Mouse (Mus musculus) G1E (cell line): ENCODE measurements at regions not wholly inside any gene's neighbourhood (a gene's known extent, or its start where the extent isn't known, plus 50 kb on each side); places are given as distances from the start of the nearest gene placed in this dataset.

ENCODE experiments used
- ATAC-seq: 2 replicates; pipeline ENCODE4 v1.8.0; 2016; ENCODE audit warnings: mild to moderate bottlenecking; ENCODE audit not compliant: insufficient number of reproducible peaks, poor library complexity, low FRiP score, severe bottlenecking; ENCODE audit errors: extremely low read depth
- DNase-seq: peaks from one replicate; pipeline ENCODE4 v3.0.0; 2012; ENCODE audit warnings: low spot score
- H3K27me3 ChIP-seq: 2 replicates; pipeline ENCODE4 v1.6.1; 2012; ENCODE audit warnings: mild to moderate bottlenecking, low read length, inconsistent platforms; ENCODE audit not compliant: insufficient read depth
- H3K36me3 ChIP-seq: replicated peaks from 2 replicates; pipeline ENCODE3; 2012; ENCODE audit warnings: mild to moderate bottlenecking, inconsistent platforms
- H3K4me1 ChIP-seq: 2 replicates; pipeline ENCODE4 v1.6.1; 2012; ENCODE audit warnings: low read depth, low read length, inconsistent platforms, mixed read lengths; ENCODE audit not compliant: insufficient read depth
- H3K4me3 ChIP-seq: 2 replicates; pipeline ENCODE4 v1.5.1; 2012; ENCODE audit warnings: low read depth, mild to moderate bottlenecking, inconsistent platforms, low read length, moderate library complexity, mixed read lengths
- H3K9me3 ChIP-seq: replicated peaks from 2 replicates; pipeline ENCODE4 v1.6.1; 2012; ENCODE audit warnings: inconsistent platforms
- CTCF ChIP-seq: IDR thresholded peaks from 2 replicates; pipeline ENCODE4 v1.5.1; 2012; ENCODE audit warnings: low read depth, low read length, inconsistent platforms, mixed read lengths
- GATA1 ChIP-seq: IDR thresholded peaks from 2 replicates; pipeline ENCODE4 v1.6.1; 2012; ENCODE audit warnings: borderline replicate concordance, low read length, inconsistent platforms, mixed read lengths
- GATA2 ChIP-seq: IDR thresholded peaks from 2 replicates; pipeline ENCODE4 v1.6.1; 2012; ENCODE audit warnings: low read depth, low read length, inconsistent platforms, borderline replicate concordance
- POLR2AphosphoS5 ChIP-seq: IDR thresholded peaks from 2 replicates; pipeline ENCODE4 v1.6.1; 2012; ENCODE audit warnings: low read depth, low read length, inconsistent platforms; ENCODE audit not compliant: insufficient replicate concordance
- TAL1 ChIP-seq: conservative IDR thresholded peaks from 2 replicates; pipeline ENCODE4 v1.6.1; 2012; ENCODE audit warnings: low read depth, low read length, inconsistent platforms, mixed read lengths

DNA sequence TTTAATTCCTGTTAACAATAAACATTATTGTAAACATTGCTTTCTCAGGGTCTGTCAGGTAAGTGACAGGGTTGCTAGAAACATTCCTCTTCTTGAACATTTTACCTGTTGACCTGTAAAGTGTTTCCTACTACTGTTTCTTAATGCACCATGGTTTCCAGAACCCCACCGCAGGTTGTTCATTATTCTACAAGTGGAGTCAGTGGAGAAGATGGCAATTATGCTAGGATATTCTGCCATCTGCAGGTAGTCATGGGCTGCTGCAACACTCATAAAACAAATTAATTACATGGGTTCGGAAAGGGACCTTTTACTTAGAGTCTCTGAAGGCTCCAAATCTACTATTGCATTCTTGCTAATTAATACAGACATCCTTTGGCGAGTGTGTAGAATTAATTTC, 239.1 kb upstream of the Pdzrn3 start:
- no peak overlapping the region for H3K4me3 ChIP-seq
- no peak for ATAC-seq
- H3K36me3 ChIP-seq: no peaks in the 10 kb centered on the region
- DNase-seq: no peak
- no peaks in the 10 kb centered on the region for H3K27me3 ChIP-seq
- H3K4me1 ChIP-seq: no peaks in the 10 kb centered on the region
- H3K9me3 ChIP-seq: peaks cover 9% of the 10 kb centered on the region
- TF ChIP-seq GATA2 (no peak), CTCF (no peak), TAL1 (no peak), POLR2AphosphoS5 (no peak), GATA1 (no peak)

DNA sequence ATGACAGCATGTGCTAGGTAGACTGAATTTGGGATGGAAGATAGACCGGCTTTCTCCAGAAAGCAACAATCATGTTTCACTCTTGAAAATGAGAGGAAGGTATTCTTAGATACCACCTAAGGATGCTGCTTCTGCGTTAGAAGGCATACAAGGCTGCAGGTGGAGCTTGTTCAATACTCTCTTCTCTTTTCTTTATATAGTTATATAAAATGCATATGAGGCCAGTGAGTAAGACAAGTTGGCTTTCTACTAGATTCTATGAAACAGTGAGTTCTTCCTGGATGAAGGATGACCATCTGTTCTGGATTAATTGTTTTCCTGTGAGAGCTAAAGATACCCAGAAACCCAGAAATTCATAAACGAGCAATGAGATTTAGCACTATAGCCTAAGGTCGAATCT, 231.3 kb upstream of the Pdzrn3 start:
- Histone ChIP-seq H3K4me3 (no peak overlapping the region), H3K36me3 (no peaks in the 10 kb centered on the region), H3K4me1 (no peaks in the 10 kb centered on the region), H3K27me3 (no peaks in the 10 kb centered on the region), H3K9me3 (peaks cover 14% of the 10 kb centered on the region)
- no peak for DNase-seq
- TF ChIP-seq GATA2: no peak
- TF ChIP-seq CTCF: no peak
- TF ChIP-seq POLR2AphosphoS5: no peak
- TF ChIP-seq GATA1: no peak
- no peak for TF ChIP-seq TAL1
- no peak for ATAC-seq

DNA sequence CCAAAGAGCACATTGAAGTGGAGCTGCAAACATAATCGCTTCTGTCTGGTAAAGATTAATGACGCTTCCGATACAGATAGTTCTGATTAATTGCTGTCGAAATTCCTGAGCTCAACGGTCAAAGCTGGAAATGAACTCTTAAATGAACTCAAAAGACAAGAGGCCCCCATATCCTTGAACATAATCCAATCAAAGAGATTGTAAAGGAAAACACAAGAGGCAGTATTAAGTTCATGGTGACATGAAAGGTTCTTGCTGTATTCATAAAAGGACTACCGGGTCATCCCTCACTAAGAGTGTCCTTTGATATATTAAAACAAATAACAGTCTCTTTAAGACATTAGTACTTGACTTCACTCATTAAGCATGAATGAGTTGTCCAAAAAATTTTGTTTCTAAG, 225.4 kb upstream of the Pdzrn3 start:
- ATAC-seq (no peak), DNase-seq (no peak)
- H3K9me3 ChIP-seq: peaks cover 20% of the 10 kb centered on the region
- H3K4me3 ChIP-seq: no peak overlapping the region
- H3K27me3 ChIP-seq: no peaks in the 10 kb centered on the region
- H3K4me1 ChIP-seq: no peaks in the 10 kb centered on the region
- no peak for TF ChIP-seq GATA2
- no peak for TF ChIP-seq CTCF
- TF ChIP-seq GATA1: no peak
- TF ChIP-seq POLR2AphosphoS5: no peak
- TF ChIP-seq TAL1: no peak
- no peaks in the 10 kb centered on the region for H3K36me3 ChIP-seq

GRCm38 (mm10) chr6:101596995-101597394, 219.3 kb upstream of the Pdzrn3 start:
- H3K9me3 ChIP-seq: peaks cover 15% of the 10 kb centered on the region; the same call in 1 of the 2 replicates
- TF ChIP-seq GATA2 (no peak), GATA1 (no peak), POLR2AphosphoS5 (no peak), CTCF (no peak), TAL1 (no peak)
- H3K36me3 ChIP-seq: no peaks in the 10 kb centered on the region
- no peaks in the 10 kb centered on the region for H3K27me3 ChIP-seq
- no peaks in the 10 kb centered on the region for H3K4me1 ChIP-seq
- no peak for ATAC-seq
- H3K4me3 ChIP-seq: no peak overlapping the region
- no peak for DNase-seq

DNA sequence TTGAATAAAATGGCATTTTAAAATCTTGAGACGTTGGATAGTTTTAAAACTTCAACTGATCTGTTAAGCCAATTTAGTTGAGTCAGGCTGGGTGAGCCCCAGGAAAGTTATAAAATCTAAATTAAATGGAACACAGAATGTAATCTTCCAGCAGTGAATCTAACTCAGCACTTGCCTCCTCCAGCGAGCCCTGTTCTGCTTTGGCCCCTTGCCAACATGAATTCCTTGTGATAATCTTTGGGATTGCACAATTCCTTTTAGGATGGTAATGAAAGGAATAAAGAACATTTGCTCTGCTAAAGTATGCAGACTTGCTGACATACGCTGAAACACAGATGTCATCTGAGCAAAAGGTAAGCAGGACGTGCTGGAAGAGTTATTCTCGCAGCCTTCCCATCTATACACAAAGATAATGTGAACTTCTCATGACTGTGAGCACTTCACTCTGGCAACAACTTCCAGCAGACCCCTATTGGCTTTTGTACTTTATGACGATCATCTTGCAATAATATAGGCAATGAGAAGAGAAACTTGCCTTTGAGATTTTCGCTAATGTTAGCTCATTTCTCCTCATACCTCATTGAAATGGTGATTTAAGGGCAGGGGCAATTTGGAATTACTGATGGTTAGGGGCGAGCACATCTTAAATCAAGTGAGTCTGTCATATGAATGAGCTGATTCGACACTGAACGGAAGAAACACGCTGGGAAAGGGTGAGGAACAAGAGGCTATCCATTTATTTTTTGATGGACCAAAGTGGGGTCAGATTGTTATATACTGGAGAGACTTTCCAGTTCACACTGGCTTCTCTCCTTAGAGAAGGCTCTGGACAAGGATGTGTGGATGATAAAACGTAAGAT, 216.3 kb upstream of the Pdzrn3 start:
- Histone ChIP-seq H3K4me1 (no peaks in the 10 kb centered on the region), H3K36me3 (no peaks in the 10 kb centered on the region), H3K4me3 (no peak overlapping the region), H3K27me3 (no peaks in the 10 kb centered on the region), H3K9me3 (0 out of 2 replicates have a peak, but pooled peaks cover 5% of the 10 kb centered on the region)
- no peak for DNase-seq
- ATAC-seq: no peak
- TF ChIP-seq TAL1: no peak
- TF ChIP-seq CTCF: no peak
- no peak for TF ChIP-seq POLR2AphosphoS5
- no peak for TF ChIP-seq GATA2
- no peak for TF ChIP-seq GATA1

DNA sequence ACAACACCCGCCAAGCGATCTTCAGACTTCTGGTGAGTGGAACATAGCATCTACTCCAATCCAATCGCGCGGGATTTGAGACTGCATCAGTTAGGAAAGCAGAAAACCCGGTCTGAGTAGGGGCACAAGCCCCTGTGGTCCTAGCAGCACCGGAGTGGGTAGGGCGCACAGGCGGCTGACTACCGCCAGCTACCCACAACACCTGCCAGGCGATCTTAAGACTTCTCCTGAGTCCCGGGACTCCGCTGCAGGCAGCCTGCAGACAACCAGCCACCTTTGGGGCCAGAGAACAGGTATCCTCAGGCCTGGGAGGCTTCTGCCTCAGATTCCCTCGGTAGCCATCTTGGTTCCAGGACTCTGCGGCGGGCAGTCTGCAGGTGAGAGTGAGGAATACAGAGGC, 208.2 kb upstream of the Pdzrn3 start:
- no peak for ATAC-seq
- H3K4me3 ChIP-seq: no peak overlapping the region
- DNase-seq: no peak
- H3K9me3 ChIP-seq: peaks cover 21% of the 10 kb centered on the region
- H3K27me3 ChIP-seq: no peaks in the 10 kb centered on the region
- TF ChIP-seq POLR2AphosphoS5: no peak
- no peak for TF ChIP-seq GATA2
- no peak for TF ChIP-seq CTCF
- no peak for TF ChIP-seq GATA1
- TF ChIP-seq TAL1: no peak
- H3K36me3 ChIP-seq: no peaks in the 10 kb centered on the region
- no peaks in the 10 kb centered on the region for H3K4me1 ChIP-seq
